Comparison of ENCODE assay signal across 11 mouse cellular contexts in the genomic region with DNA sequence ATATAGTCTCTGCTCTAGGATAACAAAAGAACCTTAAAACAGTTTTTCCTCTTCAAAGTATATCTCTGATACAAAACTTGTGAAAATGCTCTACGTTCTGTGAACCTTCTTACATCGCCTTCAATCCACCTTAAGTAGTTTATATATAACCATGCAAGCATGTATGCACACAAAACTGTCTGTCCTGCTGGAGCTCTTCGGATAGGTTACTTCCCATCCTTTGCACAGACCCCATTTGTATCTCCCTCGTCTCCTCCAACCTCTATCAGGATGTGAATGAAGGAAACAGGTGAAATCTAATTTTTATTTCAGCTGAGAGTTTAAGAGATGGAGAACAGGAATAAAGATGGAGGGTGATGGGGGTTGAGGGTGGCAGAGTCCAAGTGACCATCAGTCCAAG. TPM values are rescaled to one million over a fixed set of nuclear protein-coding genes. Genes with fewer than 3 reads are reported as not detected.
DNase-seq lines count a peak whose midpoint lies in the region; ATAC-seq and TF ChIP-seq lines count a peak whose summit lies in the region.
"Had no signal": no experiment of that assay in that cellular context is flagged by ENCODE, and none has a peak within 500 bp of the region (broad histone marks: within the 10 kb centered on the region; RNA-seq: fewer than 3 reads in every experiment).

No protein-coding gene starts in this region.

- H3K4me3 ChIP-seq in heart, embryonic 11.5 days (ENCODE audit: low read depth, low read length), result peak overlapping the region; percentile 59
- H3K4me3 ChIP-seq in G1E (ENCODE audit: low read depth, low read length) (peak overlapping the region; percentile 76; the same call in 1 of the 2 replicates), macrophage (ENCODE audit: inconsistent target) (peak overlapping the region; percentile 52)
- peak overlapping the region; percentile 80 for H3K4me3 ChIP-seq in hindbrain, embryonic 10.5 days
- no peak overlapping the region for H3K4me3 ChIP-seq in thymus, adult 2 months (ENCODE audit: control insufficient read depth, insufficient read depth, low read length)

- ATAC-seq in heart, embryonic 11.5 days (replicated peaks; ENCODE audit: insufficient number of reproducible peaks, low FRiP score, low TSS enrichment), result no peak
- no peak for ATAC-seq in G1E (ENCODE audit: extremely low read depth, insufficient number of reproducible peaks, low FRiP score, poor library complexity, severe bottlenecking)

- peak overlapping the region; percentile 85 for H3K9ac ChIP-seq in heart, embryonic 11.5 days (ENCODE audit: low read depth, low read length)

- peaks cover 4% of the 10 kb centered on the region; the same call in 1 of the 2 replicates for H3K79me2 ChIP-seq in macrophage (ENCODE audit: inconsistent target)

- H3K4me2 ChIP-seq in heart, embryonic 11.5 days, result peak overlapping the region; percentile 59

- no peaks in the 10 kb centered on the region for H3K36me3 ChIP-seq in heart, embryonic 11.5 days (ENCODE audit: control insufficient read depth, insufficient read depth, low read length)
- peaks cover 23% of the 10 kb centered on the region for H3K36me3 ChIP-seq in G1E (replicated peaks)
- H3K36me3 ChIP-seq in hindbrain, embryonic 10.5 days, result peaks cover 18% of the 10 kb centered on the region
- H3K36me3 ChIP-seq in macrophage (ENCODE audit: inconsistent target), result no peaks in the 10 kb centered on the region; the same call in 1 of the 2 replicates
- no peaks in the 10 kb centered on the region for H3K36me3 ChIP-seq in thymus, adult 2 months (ENCODE audit: control insufficient read depth, insufficient read depth, low read length)

- TF ChIP-seq CTCF in G1E (IDR thresholded peaks at IDR 0.05; ENCODE audit: low read depth, low read length), result no peak
- TF ChIP-seq CTCF in thymus, adult 2 months (IDR thresholded peaks at IDR 0.05; ENCODE audit: borderline replicate concordance, control insufficient read depth, extremely low read depth, insufficient read depth, low read length, poor library complexity), result no peak

- no peak for TF ChIP-seq POLR2A in thymus, adult 2 months (IDR thresholded peaks at IDR 0.05; ENCODE audit: control insufficient read depth, extremely low read depth, insufficient read depth, low read length, poor library complexity)

- peak overlapping the region; percentile 84; the same call in 1 of the 2 replicates for H3K27ac ChIP-seq in heart, embryonic 11.5 days (ENCODE audit: low read depth, low read length)
- peak overlapping the region; percentile 99 for H3K27ac ChIP-seq in hindbrain, embryonic 10.5 days
- 0 out of 2 replicates have a peak overlapping the region, but pooled peaks have one; percentile 40 for H3K27ac ChIP-seq in macrophage
- no peak overlapping the region for H3K27ac ChIP-seq in thymus, adult 2 months (ENCODE audit: control insufficient read depth, insufficient read depth, low read length)

- H3K9me3 ChIP-seq in heart, embryonic 11.5 days (replicated peaks; ENCODE audit: control insufficient read depth, low read length), result no peaks in the 10 kb centered on the region
- H3K9me3 ChIP-seq in G1E (replicated peaks), result no peaks in the 10 kb centered on the region
- H3K9me3 ChIP-seq in hindbrain, embryonic 10.5 days, result no peaks in the 10 kb centered on the region

- 45% methylated on average over 4 of the region's 4 CpGs for WGBS in heart, embryonic 11.5 days (ENCODE audit: insufficient replicate concordance)
- 57% methylated on average over 4 of the region's 4 CpGs for WGBS in hindbrain, embryonic 10.5 days
- WGBS in macrophage (ENCODE audit: missing documents), result 62% methylated on average over 4 of the region's 4 CpGs
- WGBS in thymus, adult 2 months, result 47% methylated on average over 4 of the region's 4 CpGs

- no peaks in the 10 kb centered on the region for H3K4me1 ChIP-seq in heart, embryonic 11.5 days (ENCODE audit: control insufficient read depth, insufficient read depth, low read length)
- peaks cover 33% of the 10 kb centered on the region for H3K4me1 ChIP-seq in G1E (ENCODE audit: insufficient read depth, low read depth, low read length)
- peaks cover 13% of the 10 kb centered on the region for H3K4me1 ChIP-seq in hindbrain, embryonic 10.5 days (replicated peaks)
- H3K4me1 ChIP-seq in thymus, adult 2 months (replicated peaks; ENCODE audit: control insufficient read depth, insufficient read depth, low read length), result no peaks in the 10 kb centered on the region

- no peak for DNase-seq in heart, adult 18-20 months
- no peak for DNase-seq in G1E (ENCODE audit: low spot score)
- no peak for DNase-seq in hindbrain, embryonic 10.5 days (ENCODE audit: low spot score)
- DNase-seq in layer of hippocampus, adult 9-11 months, result no peak
- no peak for DNase-seq in thymus, adult 2 months
- DNase-seq in gastrocnemius, adult 18-20 months (ENCODE audit: low spot score), result no peak

- no peaks in the 10 kb centered on the region for H3K27me3 ChIP-seq in heart, embryonic 11.5 days (ENCODE audit: control insufficient read depth, insufficient read depth, low read length)
- H3K27me3 ChIP-seq in G1E (ENCODE audit: insufficient read depth, low read length), result peaks cover 5% of the 10 kb centered on the region; the same call in 1 of the 2 replicates
- no peaks in the 10 kb centered on the region for H3K27me3 ChIP-seq in hindbrain, embryonic 10.5 days (ENCODE audit: insufficient read depth, poor library complexity, severe bottlenecking)
- no peaks in the 10 kb centered on the region for H3K27me3 ChIP-seq in thymus, adult 2 months (ENCODE audit: control insufficient read depth, insufficient read depth, low read length)

RNA-seq across cellular contexts. Expression of a gene that starts 0.4 kb away (rescaled TPM):
- polyA plus RNA-seq in heart, embryonic 11.5 days (2014; fragmentation: Nextera tagmentation; extraction: Ambion mirVana), result 28.5 and 28.8 TPM in 2 replicates
- 10 to 100 TPM; 15.0 to 15.6 TPM for total RNA-seq in heart, adult 18-20 months (2021)
- total RNA-seq in G1E (2014; fragmentation: Nextera tagmentation), result 104 and 109 TPM in 2 replicates
- total RNA-seq in G1E (2017), result 43.5 and 43.7 TPM in 2 replicates
- 2.4 and 4.2 TPM in 2 replicates for polyA plus RNA-seq in G1E (2012)
- polyA plus RNA-seq in hindbrain, embryonic 10.5 days (2016; fragmentation: Nextera tagmentation; extraction: Ambion mirVana), result 27.5 and 30.2 TPM in 2 replicates
- total RNA-seq in macrophage (2018; cell fraction: chromatin; rRNA removed), result 100 to 1,000 TPM in 18 of 26 experiments, 10 to 100 TPM in 8; 55.5 to 171 (median 125) TPM
- total RNA-seq in macrophage (2018; cell fraction: cytosol; rRNA removed), result 10 to 100 TPM in 18 of 26 experiments, 1 to 10 TPM in 8; 6.1 to 16.8 (median 11.0) TPM
- 100 to 1,000 TPM in 1 of 26 experiments, 10 to 100 TPM in 25; 26.8 to 115 (median 57.3) TPM for total RNA-seq in macrophage (2018; cell fraction: nucleus; rRNA removed)
- 8.1 to 11.4 TPM (median 11.0 TPM) in 3 replicates for polyA plus RNA-seq in macrophage (2018)
- polyA plus RNA-seq in thymus, adult 2 months (2012; rRNA removed), result 6.3 and 7.5 TPM in 2 replicates
- total RNA-seq in gastrocnemius, adult 18-20 months (2021), result 1 to 10 TPM; 7.9 to 8.8 TPM

RNA-seq across cellular contexts. Expression of a gene that starts 46.5 kb away (rescaled TPM):
- polyA plus RNA-seq in heart, embryonic 11.5 days (2014; fragmentation: Nextera tagmentation; extraction: Ambion mirVana), result not detected in 2 replicates
- not detected for total RNA-seq in heart, adult 18-20 months (2021)
- total RNA-seq in G1E (2014; fragmentation: Nextera tagmentation), result not detected in 2 replicates
- total RNA-seq in G1E (2017), result 0.05 TPM in 1 of 2 replicates, not detected in the other
- polyA plus RNA-seq in G1E (2012), result not detected in 2 replicates
- not detected in 2 replicates for polyA plus RNA-seq in hindbrain, embryonic 10.5 days (2016; fragmentation: Nextera tagmentation; extraction: Ambion mirVana)
- not detected for total RNA-seq in macrophage (2018; cell fraction: chromatin; rRNA removed)
- total RNA-seq in macrophage (2018; cell fraction: cytosol; rRNA removed), result not detected
- total RNA-seq in macrophage (2018; cell fraction: nucleus; rRNA removed), result 1 to 10 TPM in 1 of 26 experiments, not detected in 25; 2.0 TPM
- not detected in 3 replicates for polyA plus RNA-seq in macrophage (2018)
- 0.16 TPM in 1 of 2 replicates, not detected in the other for polyA plus RNA-seq in thymus, adult 2 months (2012; rRNA removed)
- not detected for total RNA-seq in gastrocnemius, adult 18-20 months (2021)
- total RNA-seq: common myeloid progenitor, adult 5-6 weeks; ES-E14 had no signal
- polyA plus RNA-seq: urinary bladder, adult 2 months had no signal
